Mouse (Mus musculus) kidney, postnatal 0 days (tissue): Measurements from ENCODE around the gene Mblac1. TPM values are rescaled to one million over a fixed set of nuclear protein-coding genes. Genes with fewer than 3 reads are reported as not detected.

Experiments
- ATAC-seq: fragments of 200-750 bp; cut with Nextera tagmentation; replicated peaks from 2 replicates; pipeline ENCODE4 v1.8.0; 2017; ENCODE audit warnings: low read depth, moderate number of reproducible peaks, moderate TSS enrichment, moderate library complexity; ENCODE audit not compliant: low FRiP score
- DNase-seq: peaks from one replicate; pipeline ENCODE4 v3.0.0-alpha.2; 2016; ENCODE audit warnings: low spot score
- H3K27ac ChIP-seq: fragments of 300-500 bp; sonication (generic); 2 replicates; pipeline ENCODE4 v1.5.1; 2014; ENCODE audit warnings: mild to moderate bottlenecking
- H3K27me3 ChIP-seq: fragments of 300-500 bp; sonication (generic); 2 replicates; pipeline ENCODE4 v1.6.1; 2014; ENCODE audit warnings: low read length, mixed read lengths; ENCODE audit not compliant: insufficient read depth
- H3K36me3 ChIP-seq: fragments of 300-500 bp; sonication (generic); 2 replicates; pipeline ENCODE4 v1.6.1; 2014; ENCODE audit warnings: low read length, mixed read lengths; ENCODE audit not compliant: insufficient read depth
- H3K4me1 ChIP-seq: fragments of 300-500 bp; sonication (generic); replicated peaks from 2 replicates; pipeline ENCODE4 v1.6.1; 2014; ENCODE audit warnings: antibody characterized with exemption, low read length, mixed read lengths; ENCODE audit not compliant: insufficient read depth
- H3K4me2 ChIP-seq: fragments of 300-500 bp; sonication (generic); 2 replicates; pipeline ENCODE4 v1.6.1; 2014; ENCODE audit warnings: mild to moderate bottlenecking, low read length, moderate library complexity, mixed read lengths
- H3K4me3 ChIP-seq: fragments of 300-500 bp; sonication (generic); replicated peaks from 2 replicates; pipeline ENCODE4 v1.5.1; 2014; ENCODE audit warnings: low read depth, low read length
- H3K9ac ChIP-seq: fragments of 300-500 bp; sonication (generic); 2 replicates; pipeline ENCODE4 v1.6.1; 2014; ENCODE audit warnings: low read depth, low read length
- H3K9me3 ChIP-seq: fragments of 300-500 bp; sonication (generic); replicated peaks from 2 replicates; pipeline ENCODE4 v1.6.1; 2016; ENCODE audit warnings: low read length, inconsistent platforms, mixed read lengths
- CTCF ChIP-seq: IDR thresholded peaks from 2 replicates; pipeline ENCODE4 v1.5.1; 2016; ENCODE audit warnings: antibody characterized with exemption, low read depth, mild to moderate bottlenecking, moderate library complexity
- WGBS: fragments of 180-500 bp; shearing (Covaris S2); extraction: QIAGEN DNeasy Blood & Tissue Kit; methylation state at CpG from one replicate; pipeline ENCODE4 v1.1.7; 2014; 5-methylcytosine and 5-hydroxymethylcytosine counted together
- polyA plus RNA-seq: library from polyadenylated mRNA; unstranded; fragments of >200 nt; fragmentation: Nextera tagmentation; extraction: Ambion mirVana; gene quantifications from 2 replicates; pipeline ENCODE4 v1.2.1, GENCODE M21; 2015

Mblac1 gene
- polyA plus RNA-seq, 1 experiment from 2014 or later = 12.8 TPM

DNA sequence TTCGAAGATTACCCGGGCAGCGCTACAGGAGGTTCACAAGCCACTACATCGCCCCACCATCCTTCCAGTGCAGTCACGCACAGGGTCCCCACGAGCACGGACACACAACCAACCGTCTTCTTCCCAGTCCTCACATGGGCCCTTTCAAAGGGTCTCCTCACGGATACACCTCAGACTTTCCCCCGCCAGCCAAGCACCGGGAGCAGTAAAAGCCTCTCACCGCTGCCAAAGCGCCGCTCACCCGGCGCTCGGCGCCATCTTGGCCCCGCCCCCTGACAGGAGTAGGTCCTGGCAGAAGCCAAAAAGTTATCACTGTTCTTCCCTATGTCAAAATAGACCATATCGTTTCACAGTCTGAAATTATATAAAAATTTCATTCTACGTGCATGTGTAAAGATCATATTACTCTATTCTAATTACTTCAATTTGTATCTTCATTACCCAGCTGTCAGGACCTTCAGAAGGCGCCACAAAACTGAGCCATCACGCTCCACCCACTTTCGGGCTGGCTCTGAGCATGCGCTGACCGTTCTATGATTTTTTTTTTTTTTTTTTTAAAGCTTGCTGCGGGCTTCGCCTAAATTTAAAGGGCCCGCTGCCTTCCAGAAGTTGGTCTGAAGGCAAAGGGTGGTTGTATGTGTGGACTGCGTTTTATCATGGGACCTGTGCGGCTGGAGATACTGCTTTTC lies 7.0 kb upstream of the Mblac1 start, which contains the start of the genes Taf6 and Cnpy4:
Taf6 (minus strand) TSS at position 502 of the 689 bp plus-strand sequence.
Cnpy4 (plus strand) TSS at position 536 of the 689 bp plus-strand sequence.
- Histone ChIP-seq H3K27me3 (no peaks in the 10 kb centered on the region), H3K36me3 (peaks cover 9% of the 10 kb centered on the region), H3K27ac (peak within 1 kb of the TSS; percentile 75), H3K4me2 (peak within 1 kb of the TSS; percentile 74), H3K4me1 (0 out of 2 replicates have a peak, but pooled peaks cover 5% of the 10 kb centered on the region), H3K4me3 (peak within 1 kb of the TSS; percentile 84), H3K9me3 (no peaks in the 10 kb centered on the region), H3K9ac (peak within 1 kb of the TSS; percentile 83)
- TF ChIP-seq CTCF = no peak
- peak; percentile 95 for DNase-seq
- whole genome bisulfite sequencing = under 1% methylated on average over 31 of the region's 31 CpGs
- peak; percentile 79 for ATAC-seq

DNA sequence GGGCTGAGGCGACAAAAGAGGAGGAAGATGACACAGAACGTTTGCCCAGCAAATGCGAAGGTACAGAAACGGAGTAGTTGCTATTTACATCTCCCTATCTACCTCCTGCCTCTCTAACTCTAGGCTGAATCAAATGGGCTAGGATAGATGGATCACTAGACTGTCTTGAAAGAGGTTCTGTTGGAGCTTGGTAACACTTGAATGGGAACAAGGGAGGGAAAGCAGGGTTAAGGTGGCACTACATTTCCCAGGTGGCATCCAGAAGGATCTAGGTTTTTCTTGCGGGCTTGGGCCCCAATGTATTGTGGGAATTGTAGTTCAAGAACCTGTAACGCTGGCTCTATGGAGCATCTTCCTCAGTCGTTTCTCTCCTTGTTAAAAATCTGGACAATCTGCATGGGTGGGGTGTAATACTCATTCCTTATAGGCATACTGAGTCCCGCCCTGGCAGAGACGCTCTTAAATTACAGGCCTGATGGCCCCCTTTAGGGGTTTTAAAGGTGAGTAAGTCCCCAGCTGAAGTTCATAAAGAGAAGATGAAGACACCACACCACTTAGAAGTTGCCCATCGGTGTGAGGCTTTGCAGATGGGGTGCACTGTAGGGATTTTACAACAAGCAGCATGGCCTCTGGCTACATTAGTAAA lies 6.3 kb upstream of the Mblac1 start:
- no peak for TF ChIP-seq CTCF
- no peaks in the 10 kb centered on the region for H3K9me3 ChIP-seq
- H3K4me1 ChIP-seq = 0 out of 2 replicates have a peak, but pooled peaks cover 5% of the 10 kb centered on the region
- H3K9ac ChIP-seq = peak overlapping the region; percentile 83
- peaks cover 3% of the 10 kb centered on the region; the same call in 1 of the 2 replicates for H3K36me3 ChIP-seq
- DNase-seq (peak; percentile 95), ATAC-seq (peak; percentile 80)
- peak overlapping the region; percentile 74 for H3K4me2 ChIP-seq
- peak overlapping the region; percentile 84 for H3K4me3 ChIP-seq
- peak overlapping the region; percentile 75 for H3K27ac ChIP-seq
- under 1% methylated on average over 10 of the region's 10 CpGs for WGBS
- no peaks in the 10 kb centered on the region for H3K27me3 ChIP-seq

DNA sequence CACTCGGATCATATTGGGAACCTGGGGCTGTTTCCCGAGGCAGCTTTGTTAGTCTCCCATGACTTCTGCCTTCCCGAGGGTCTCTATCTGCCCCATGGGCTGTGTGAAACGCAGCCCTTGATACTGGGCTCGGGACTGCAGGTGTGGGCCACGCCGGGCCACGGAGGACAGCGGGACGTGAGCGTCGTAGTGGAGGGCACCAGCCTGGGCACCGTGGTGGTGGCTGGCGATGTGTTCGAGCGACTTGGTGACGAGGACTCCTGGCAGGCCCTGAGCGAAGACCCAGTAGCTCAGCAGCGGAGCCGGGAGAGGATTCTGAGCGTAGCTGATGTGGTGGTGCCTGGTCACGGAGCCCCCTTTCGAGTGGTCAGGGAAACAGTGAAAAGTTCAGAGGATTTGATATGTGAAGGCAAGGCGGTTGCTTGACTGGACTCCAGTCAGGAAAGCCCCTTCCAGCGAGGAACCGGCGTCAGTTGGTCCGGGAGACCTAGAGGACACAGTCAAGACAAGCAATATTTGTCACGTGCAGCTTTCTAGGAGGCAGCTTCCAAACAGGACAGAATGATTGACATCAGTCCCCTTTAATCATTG lies 736 bp downstream of the Mblac1 start:
- Histone ChIP-seq H3K27ac (peak overlapping the region; percentile 90), H3K9ac (peak overlapping the region; percentile 82), H3K4me1 (no peaks in the 10 kb centered on the region), H3K27me3 (no peaks in the 10 kb centered on the region), H3K9me3 (no peaks in the 10 kb centered on the region), H3K4me2 (peak overlapping the region; percentile 99), H3K36me3 (no peaks in the 10 kb centered on the region), H3K4me3 (peak overlapping the region; percentile 59)
- ATAC-seq (peak; percentile 46), DNase-seq (peak; percentile 74)
- no peak for TF ChIP-seq CTCF
- under 1% methylated on average over 29 of the region's 29 CpGs for WGBS

DNA sequence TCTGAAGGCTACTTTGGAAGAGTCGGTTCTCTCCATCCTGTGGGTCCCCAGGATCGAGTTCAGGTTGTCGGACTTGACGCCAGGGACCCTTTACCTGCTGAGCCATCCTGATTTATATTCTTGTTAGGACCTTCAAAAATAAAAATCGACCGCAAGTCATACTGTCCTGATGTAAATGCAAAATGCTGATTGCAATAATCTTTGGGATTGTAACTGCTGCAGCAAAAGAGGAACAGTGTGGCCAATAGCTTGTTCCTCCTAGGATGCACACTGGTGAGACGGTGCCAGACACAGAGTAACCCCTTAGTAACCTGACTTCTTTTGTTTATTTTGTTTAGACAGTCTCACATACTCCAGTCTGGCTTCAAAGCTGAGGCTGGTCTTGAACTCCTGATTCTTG lies 1.3 kb downstream of the Mblac1 start:
- H3K27ac ChIP-seq = no peak overlapping the region
- 59% methylated on average over 7 of the region's 7 CpGs for WGBS
- ATAC-seq (no peak), DNase-seq (peak; percentile 8)
- H3K4me1 ChIP-seq = no peaks in the 10 kb centered on the region
- H3K4me3 ChIP-seq = 0 out of 2 replicates have a peak overlapping the region, but pooled peaks have one; percentile 59
- no peak for TF ChIP-seq CTCF
- peak overlapping the region; percentile 99 for H3K4me2 ChIP-seq
- peak overlapping the region; percentile 82 for H3K9ac ChIP-seq
- H3K9me3 ChIP-seq = no peaks in the 10 kb centered on the region
- no peaks in the 10 kb centered on the region for H3K27me3 ChIP-seq
- H3K36me3 ChIP-seq = no peaks in the 10 kb centered on the region

DNA sequence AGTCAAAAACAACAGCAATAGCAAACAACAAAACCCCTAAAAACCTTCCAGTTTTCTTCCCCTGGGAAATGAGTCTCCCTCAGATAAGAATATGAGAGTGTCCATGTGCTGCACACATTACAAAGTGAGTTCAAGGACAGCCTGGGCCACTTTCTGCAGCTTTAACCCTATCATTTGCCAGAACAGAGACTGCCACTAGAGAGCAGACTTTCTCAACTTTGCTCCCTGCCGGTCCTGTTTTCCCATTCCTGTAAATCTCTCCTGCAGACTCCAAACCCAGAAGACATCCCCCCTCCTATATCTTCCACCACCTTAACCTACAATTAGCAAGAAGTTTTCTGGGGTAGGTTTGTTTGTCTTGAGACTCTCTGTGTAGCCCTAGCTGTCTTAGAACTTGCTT lies 5.5 kb downstream of the Mblac1 start:
- no peaks in the 10 kb centered on the region for H3K9me3 ChIP-seq
- no peaks in the 10 kb centered on the region for H3K4me1 ChIP-seq
- peak; percentile 66 for TF ChIP-seq CTCF
- H3K27me3 ChIP-seq = no peaks in the 10 kb centered on the region
- H3K4me2 ChIP-seq = no peak overlapping the region
- peak; percentile 42 for DNase-seq
- H3K4me3 ChIP-seq = no peak overlapping the region
- ATAC-seq = no peak
- no peak overlapping the region for H3K9ac ChIP-seq
- no peaks in the 10 kb centered on the region for H3K36me3 ChIP-seq
- no peak overlapping the region for H3K27ac ChIP-seq
- WGBS = 7% methylated on average over 1 of the region's 1 CpGs

DNA sequence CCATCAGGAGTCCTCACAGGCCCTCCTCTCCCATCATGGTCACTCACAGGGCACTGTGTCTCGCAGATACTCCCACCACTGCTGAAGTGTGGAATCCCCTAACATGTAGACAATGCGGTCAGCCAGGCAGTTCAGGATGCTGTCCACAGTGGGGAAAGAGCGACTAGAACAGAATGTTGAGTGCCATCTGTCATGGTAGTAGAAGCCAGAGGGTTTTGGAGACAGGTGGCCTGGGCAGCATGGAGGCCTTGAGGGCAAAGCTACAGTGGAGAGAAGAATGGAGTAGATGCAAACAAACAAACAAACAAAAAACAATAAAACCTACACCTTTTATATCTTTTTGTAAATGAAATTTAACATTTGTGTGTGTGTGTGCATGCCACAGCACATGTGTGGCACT lies 8.0 kb downstream of the Mblac1 start:
- ATAC-seq = no peak
- no peak overlapping the region for H3K9ac ChIP-seq
- 87% methylated on average over 3 of the region's 3 CpGs for WGBS
- no peak for DNase-seq
- no peak overlapping the region for H3K4me2 ChIP-seq
- H3K27ac ChIP-seq = no peak overlapping the region
- H3K9me3 ChIP-seq = no peaks in the 10 kb centered on the region
- H3K36me3 ChIP-seq = no peaks in the 10 kb centered on the region
- H3K4me1 ChIP-seq = no peaks in the 10 kb centered on the region
- no peaks in the 10 kb centered on the region for H3K27me3 ChIP-seq
- TF ChIP-seq CTCF = no peak
- no peak overlapping the region for H3K4me3 ChIP-seq
